Mouse (Mus musculus): Measurements from ENCODE around the gene Tubgcp6. TPM values are rescaled to one million over a fixed set of nuclear protein-coding genes. Genes with fewer than 3 reads are reported as not detected.

Gene Tubgcp6
- polyA plus RNA-seq, 1 experiment from 2014 or later, result 28.6 TPM

DNA sequence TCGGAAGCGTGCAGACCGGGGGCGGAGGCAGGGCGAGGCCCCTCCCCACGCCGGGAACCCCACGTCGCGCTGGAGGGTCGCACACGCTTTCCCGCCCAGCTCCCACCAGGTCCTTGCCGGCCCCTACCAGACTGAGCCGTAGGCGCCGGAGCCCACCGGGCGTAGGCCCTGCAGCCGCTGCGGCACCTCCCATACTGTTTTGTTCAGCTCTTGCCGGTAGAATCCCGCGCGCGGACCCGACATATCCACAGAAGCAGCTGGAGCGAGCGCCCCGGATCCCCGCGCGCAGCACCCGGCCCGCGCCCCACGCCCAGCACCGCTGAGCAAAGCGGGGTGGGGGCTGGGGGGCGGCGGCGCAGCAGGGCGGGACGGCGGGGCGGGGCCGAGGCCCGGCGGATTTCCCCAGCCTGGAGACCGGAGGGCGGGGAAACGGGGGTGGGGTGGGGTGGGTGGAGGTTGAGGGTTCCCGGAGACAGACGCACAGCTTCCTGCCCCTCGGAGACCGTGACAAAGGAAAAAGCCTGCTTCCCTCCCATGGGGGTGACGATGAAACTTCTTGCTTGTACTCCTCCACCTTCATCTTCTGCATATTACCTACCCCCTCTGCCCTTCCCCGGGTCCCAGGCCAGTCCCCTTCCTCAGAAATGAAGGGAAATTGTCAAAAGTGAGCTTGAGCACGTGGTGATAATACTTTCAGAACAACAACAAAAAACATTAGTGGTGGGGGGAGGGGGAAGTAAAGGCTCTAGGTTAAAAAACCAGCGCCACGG, 26.5 kb upstream of the Tubgcp6 start, which contains the start of gene Mapk11:
Gene Mapk11, minus strand, starts transcription at position 358 of the 770 bp plus-strand sequence.
- peaks cover 55% of the 10 kb centered on the region for H3K27me3 ChIP-seq (ENCODE audit: low read depth, poor library complexity, severe bottlenecking)
- WGBS, result under 1% methylated on average over 61 of the region's 61 CpGs
- H3K4me1 ChIP-seq, result peaks cover 61% of the 10 kb centered on the region
- peak; percentile 69 for DNase-seq (ENCODE audit: low spot score)
- no peaks in the 10 kb centered on the region for H3K9me3 ChIP-seq (replicated peaks)
- H3K4me3 ChIP-seq, result peak within 1 kb of the TSS; percentile 79
- H3K27ac ChIP-seq, result peak within 1 kb of the TSS; percentile 90
- H3K36me3 ChIP-seq, result peaks cover 28% of the 10 kb centered on the region

DNA sequence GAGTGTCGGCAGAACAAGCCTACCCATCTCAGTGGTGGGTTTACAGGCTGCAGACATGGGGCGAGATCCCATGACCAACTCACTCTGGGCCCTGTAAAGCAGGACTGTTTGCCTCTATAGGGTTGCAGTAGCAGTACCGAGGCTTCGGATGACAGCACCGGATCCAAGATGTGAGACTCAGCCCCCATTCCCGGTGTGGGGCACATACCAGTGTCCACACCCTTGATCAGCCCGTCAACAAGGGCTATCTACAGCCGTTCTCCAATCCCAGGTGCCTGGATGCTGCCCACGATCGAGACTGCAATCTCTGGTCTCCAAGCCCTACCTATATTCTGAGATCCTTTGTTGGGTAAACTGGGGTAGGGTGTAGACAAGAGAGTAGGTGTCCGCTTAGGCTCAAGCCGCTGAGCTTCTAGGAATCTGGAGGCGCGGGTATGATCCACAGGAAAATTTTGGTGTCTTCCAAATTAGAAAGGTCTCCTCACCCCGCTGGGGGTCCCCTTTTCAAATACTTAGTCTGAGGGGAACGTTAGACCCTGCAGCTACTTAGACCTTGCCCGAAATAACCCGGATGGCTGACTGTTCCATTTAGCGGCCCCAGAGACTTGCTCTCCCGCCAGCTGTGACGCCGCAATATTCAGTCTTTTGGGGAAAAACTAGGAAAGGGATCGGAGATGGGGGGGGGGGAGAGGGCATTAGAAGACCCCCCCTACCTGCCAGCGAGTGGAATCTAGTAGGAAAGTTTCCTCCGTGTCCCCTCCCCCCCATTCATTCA, 25.8 kb upstream of the Tubgcp6 start:
- Histone ChIP-seq H3K36me3 (peaks cover 28% of the 10 kb centered on the region), H3K4me1 (peaks cover 61% of the 10 kb centered on the region), H3K27ac (peak overlapping the region; percentile 90), H3K4me3 (peak overlapping the region; percentile 79), H3K27me3 (ENCODE audit: low read depth, poor library complexity, severe bottlenecking) (peaks cover 62% of the 10 kb centered on the region), H3K9me3 (replicated peaks) (no peaks in the 10 kb centered on the region)
- 8% methylated on average over 25 of the region's 25 CpGs for whole genome bisulfite sequencing
- DNase-seq (ENCODE audit: low spot score), result no peak

DNA sequence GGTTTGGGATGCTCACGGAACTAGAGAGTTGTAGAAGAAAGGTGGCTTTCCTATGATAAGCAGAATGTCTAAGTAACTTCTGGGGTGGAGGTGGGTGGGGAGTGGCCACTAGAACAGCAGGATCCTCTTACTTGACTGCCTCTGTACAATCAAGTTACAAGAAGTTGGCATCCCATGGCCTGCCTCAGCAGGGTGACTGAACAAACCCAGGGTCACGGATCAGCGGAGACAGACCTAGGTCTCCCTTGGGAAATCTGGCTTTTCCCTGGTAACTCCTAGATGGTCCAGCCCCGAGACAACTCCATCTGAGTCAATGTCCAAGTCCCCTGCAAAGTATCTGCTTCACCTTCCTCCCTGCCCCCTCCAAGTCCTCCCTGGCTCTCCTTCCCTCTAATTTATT, 25.0 kb upstream of the Tubgcp6 start:
- no peak for DNase-seq (ENCODE audit: low spot score)
- Histone ChIP-seq H3K36me3 (peaks cover 31% of the 10 kb centered on the region), H3K4me1 (peaks cover 61% of the 10 kb centered on the region), H3K27ac (no peak overlapping the region), H3K27me3 (ENCODE audit: low read depth, poor library complexity, severe bottlenecking) (peaks cover 68% of the 10 kb centered on the region), H3K4me3 (peak overlapping the region; percentile 79), H3K9me3 (replicated peaks) (no peaks in the 10 kb centered on the region)
- WGBS, result 67% methylated on average over 4 of the region's 4 CpGs

DNA sequence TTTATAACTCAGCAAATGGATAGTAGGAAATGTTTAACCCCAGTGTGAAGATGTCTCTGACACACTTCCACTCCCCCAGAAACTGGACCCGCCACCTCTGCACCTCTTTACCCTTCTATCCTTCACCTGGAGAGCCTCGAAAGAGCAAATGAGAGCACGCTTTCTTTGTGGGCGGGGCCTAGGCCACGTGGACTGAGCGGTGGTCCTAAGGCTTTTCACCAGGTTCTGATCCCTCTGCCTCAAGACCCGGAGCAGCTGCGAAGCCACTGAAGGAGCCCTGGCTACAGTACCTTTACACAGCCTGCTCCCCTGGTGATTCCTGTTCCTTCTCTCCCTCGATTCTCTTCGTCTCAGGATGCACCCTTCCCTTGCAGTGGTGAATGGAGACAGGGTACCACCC, 24.5 kb upstream of the Tubgcp6 start:
- Histone ChIP-seq H3K36me3 (peaks cover 32% of the 10 kb centered on the region), H3K4me3 (peak overlapping the region; percentile 79), H3K4me1 (peaks cover 59% of the 10 kb centered on the region), H3K9me3 (replicated peaks) (no peaks in the 10 kb centered on the region), H3K27me3 (ENCODE audit: low read depth, poor library complexity, severe bottlenecking) (peaks cover 72% of the 10 kb centered on the region), H3K27ac (peak overlapping the region; percentile 80; the same call in 1 of the 2 replicates)
- DNase-seq (ENCODE audit: low spot score), result no peak
- WGBS, result 23% methylated on average over 10 of the region's 10 CpGs

DNA sequence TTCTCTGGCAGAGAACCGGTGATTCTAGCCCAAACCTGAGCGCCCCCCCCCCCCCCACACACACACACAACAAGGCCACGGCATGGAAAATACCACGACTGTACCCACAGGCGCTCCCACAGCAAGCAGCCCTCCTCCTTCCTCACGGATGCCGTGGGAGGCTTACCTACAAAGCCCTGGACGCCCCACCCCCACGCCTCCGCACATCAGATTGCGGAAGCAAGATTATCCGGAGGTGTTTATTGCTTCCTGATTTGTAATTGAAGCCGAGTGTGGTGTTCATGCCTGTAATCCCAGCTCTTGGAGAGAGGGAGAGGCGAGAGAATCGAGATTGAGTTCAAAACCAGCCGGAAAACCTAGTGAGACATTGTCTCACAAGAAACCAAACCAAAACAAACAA, 24.1 kb upstream of the Tubgcp6 start:
- no peak for DNase-seq (ENCODE audit: low spot score)
- 7% methylated on average over 16 of the region's 16 CpGs for WGBS
- Histone ChIP-seq H3K9me3 (replicated peaks) (no peaks in the 10 kb centered on the region), H3K4me1 (peaks cover 59% of the 10 kb centered on the region), H3K36me3 (peaks cover 32% of the 10 kb centered on the region), H3K27me3 (ENCODE audit: low read depth, poor library complexity, severe bottlenecking) (peaks cover 76% of the 10 kb centered on the region), H3K27ac (peak overlapping the region; percentile 80), H3K4me3 (peak overlapping the region; percentile 79)

DNA sequence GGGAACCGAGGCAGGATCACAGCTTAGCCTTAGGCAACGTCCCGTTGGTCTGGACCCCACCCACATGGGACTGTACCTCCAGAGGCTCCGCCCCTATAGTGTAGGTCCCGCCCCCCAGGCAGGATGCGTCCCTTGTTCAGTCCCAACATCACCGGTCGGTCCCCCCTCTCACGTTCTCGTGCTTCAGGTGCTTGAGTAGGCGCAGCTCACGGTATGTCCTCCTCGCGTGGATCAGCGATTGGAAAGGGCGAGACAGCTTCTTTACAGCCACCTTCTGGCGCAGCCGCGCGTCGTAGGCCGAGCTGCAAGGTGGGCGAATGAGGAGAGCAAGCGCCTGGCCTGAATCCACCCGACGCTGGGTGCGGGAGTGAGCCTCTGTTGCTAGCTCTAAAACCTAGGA, 23.6 kb upstream of the Tubgcp6 start:
- H3K27me3 ChIP-seq (ENCODE audit: low read depth, poor library complexity, severe bottlenecking), result peaks cover 80% of the 10 kb centered on the region
- peak overlapping the region; percentile 80 for H3K27ac ChIP-seq
- no peaks in the 10 kb centered on the region for H3K9me3 ChIP-seq (replicated peaks)
- peaks cover 32% of the 10 kb centered on the region for H3K36me3 ChIP-seq
- peak overlapping the region; percentile 79 for H3K4me3 ChIP-seq
- under 1% methylated on average over 27 of the region's 27 CpGs for WGBS
- peak; percentile 68 for DNase-seq (ENCODE audit: low spot score)
- H3K4me1 ChIP-seq, result peaks cover 62% of the 10 kb centered on the region

DNA sequence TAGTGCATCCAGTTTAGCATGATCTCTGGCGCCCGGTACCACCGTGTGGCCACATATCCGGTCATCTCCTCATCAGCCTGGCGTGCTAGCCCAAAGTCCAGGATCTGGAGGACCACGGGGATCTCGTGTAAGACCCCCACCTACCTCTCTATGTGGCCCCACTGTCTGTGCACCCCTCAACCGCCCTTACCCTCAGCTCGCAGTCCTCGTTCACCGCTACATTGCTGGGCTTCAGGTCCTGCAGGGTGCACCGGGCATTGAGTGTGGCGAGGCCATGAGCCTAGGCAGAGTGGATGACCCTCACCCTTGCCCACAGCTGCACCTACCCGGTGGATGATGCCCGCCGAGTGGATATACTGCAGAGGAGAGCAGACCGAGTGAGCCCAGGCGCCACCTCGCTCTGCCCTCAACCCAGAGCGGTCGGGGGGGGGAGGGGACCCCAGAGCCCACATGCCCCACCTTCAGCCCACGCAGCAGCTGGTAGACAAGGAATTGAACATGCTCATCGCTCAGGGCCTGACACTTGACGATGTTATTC, 23.0 kb upstream of the Tubgcp6 start:
- Histone ChIP-seq H3K4me1 (peaks cover 69% of the 10 kb centered on the region), H3K27me3 (ENCODE audit: low read depth, poor library complexity, severe bottlenecking) (peaks cover 87% of the 10 kb centered on the region)
- WGBS, result 67% methylated on average over 24 of the region's 24 CpGs

DNA sequence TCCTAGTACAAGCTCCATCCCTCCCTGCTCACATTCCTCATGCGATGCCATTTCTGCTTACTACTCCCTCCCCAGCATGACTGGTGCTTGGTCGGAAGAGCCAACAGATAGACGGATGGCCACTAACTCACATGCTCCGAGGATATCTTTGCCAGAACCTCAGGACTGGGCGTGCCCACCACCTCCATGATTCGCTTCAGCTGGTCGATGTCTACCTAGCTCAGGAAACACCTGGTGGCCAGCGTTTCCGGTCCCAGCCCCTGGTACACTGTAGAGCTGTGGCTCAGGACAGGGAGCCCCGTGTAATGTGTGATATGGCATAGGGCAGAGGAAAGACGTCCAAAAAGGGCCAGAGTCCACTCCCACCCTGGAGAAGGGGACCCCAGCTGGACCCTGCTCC, 22.1 kb upstream of the Tubgcp6 start:
- Histone ChIP-seq H3K27me3 (ENCODE audit: low read depth, poor library complexity, severe bottlenecking) (peaks cover 92% of the 10 kb centered on the region), H3K4me1 (peaks cover 71% of the 10 kb centered on the region)
- WGBS, result 88% methylated on average over 11 of the region's 11 CpGs

More for the DNA sequence above, 23.0 kb upstream of the Tubgcp6 start:
- peaks cover 32% of the 10 kb centered on the region for H3K36me3 ChIP-seq
- no peak for DNase-seq (ENCODE audit: low spot score)
- peak overlapping the region; percentile 79 for H3K4me3 ChIP-seq
- H3K9me3 ChIP-seq (replicated peaks), result no peaks in the 10 kb centered on the region
- peak overlapping the region; percentile 80 for H3K27ac ChIP-seq

DNA sequence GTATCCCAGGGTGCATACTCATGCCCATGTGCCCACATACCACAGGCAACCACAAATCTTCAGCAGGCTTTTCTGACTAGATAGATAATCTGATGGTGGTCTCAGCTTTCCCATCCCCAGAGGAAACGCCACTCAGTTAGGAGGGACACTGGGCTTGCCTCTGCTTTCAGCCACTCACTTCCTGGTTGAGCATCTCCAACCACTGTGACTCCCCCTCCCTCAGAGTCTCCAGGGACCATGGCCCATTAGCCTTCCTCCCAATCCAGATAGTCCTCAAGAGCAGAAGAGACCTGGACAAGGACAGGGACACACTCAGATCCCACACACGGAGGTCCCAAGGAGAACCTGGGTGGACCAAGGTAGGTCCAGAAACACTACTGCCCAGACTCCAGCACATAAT, 20.2 kb upstream of the Tubgcp6 start:
- Histone ChIP-seq H3K9me3 (replicated peaks) (no peaks in the 10 kb centered on the region), H3K36me3 (peaks cover 35% of the 10 kb centered on the region), H3K4me1 (peaks cover 63% of the 10 kb centered on the region), H3K27me3 (ENCODE audit: low read depth, poor library complexity, severe bottlenecking) (peaks cover 85% of the 10 kb centered on the region), H3K4me3 (no peak overlapping the region), H3K27ac (no peak overlapping the region)
- no peak for DNase-seq (ENCODE audit: low spot score)
- 78% methylated on average over 2 of the region's 2 CpGs for WGBS

More for the DNA sequence above, 22.1 kb upstream of the Tubgcp6 start:
- no peak for DNase-seq (ENCODE audit: low spot score)
- H3K4me3 ChIP-seq, result no peak overlapping the region
- peaks cover 32% of the 10 kb centered on the region for H3K36me3 ChIP-seq
- no peaks in the 10 kb centered on the region for H3K9me3 ChIP-seq (replicated peaks)
- H3K27ac ChIP-seq, result no peak overlapping the region

DNA sequence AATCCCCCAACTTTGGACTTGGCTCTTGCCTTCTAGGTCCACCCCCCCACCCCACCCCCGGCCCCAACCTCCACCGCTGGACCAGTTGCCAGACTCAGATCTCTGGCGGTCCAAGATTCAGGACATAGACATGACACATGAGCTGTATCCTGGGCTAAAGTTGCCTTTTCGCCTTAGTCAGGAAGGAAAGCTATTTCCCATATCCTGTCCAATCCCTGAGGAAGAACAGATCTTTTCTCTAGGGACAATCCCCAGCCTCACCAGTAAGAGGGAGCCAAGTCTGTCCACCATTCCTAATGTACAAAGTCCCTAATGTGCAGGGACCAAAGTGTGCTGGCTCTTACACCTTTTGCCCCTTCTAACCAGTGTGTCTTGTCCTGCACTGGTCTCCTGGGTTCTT, 19.0 kb upstream of the Tubgcp6 start:
- Histone ChIP-seq H3K27ac (peak overlapping the region; percentile 87; the same call in 1 of the 2 replicates), H3K9me3 (replicated peaks) (no peaks in the 10 kb centered on the region), H3K36me3 (peaks cover 35% of the 10 kb centered on the region), H3K4me1 (peaks cover 56% of the 10 kb centered on the region), H3K27me3 (ENCODE audit: low read depth, poor library complexity, severe bottlenecking) (peaks cover 74% of the 10 kb centered on the region), H3K4me3 (no peak overlapping the region)
- 70% methylated on average over 4 of the region's 4 CpGs for WGBS
- DNase-seq (ENCODE audit: low spot score), result no peak

DNA sequence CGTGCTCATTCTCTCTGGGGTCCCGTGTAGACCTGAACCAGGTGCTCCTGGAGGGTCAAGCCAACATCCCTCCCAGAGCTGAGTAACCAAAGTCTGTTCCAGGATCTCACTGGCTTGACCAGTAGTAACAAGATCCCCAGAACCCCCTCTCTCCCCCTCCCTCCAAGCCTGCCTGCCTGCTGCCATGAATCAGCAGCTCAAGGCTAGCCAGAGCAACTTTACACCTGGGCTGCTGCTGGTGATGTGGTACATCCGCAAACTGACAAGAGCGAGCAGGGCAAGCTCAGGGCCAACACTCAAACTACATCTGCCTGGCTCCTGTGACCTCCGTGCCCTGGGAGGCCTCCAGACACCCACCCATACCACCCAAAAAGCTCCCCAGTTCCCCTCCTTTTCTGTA, 18.5 kb upstream of the Tubgcp6 start:
- peaks cover 52% of the 10 kb centered on the region for H3K4me1 ChIP-seq
- peak overlapping the region; percentile 87; the same call in 1 of the 2 replicates for H3K27ac ChIP-seq
- DNase-seq (ENCODE audit: low spot score), result no peak
- no peaks in the 10 kb centered on the region for H3K9me3 ChIP-seq (replicated peaks)
- WGBS, result 18% methylated on average over 5 of the region's 5 CpGs
- H3K4me3 ChIP-seq, result 0 out of 2 replicates have a peak overlapping the region, but pooled peaks have one; percentile 13
- H3K27me3 ChIP-seq (ENCODE audit: low read depth, poor library complexity, severe bottlenecking), result peaks cover 70% of the 10 kb centered on the region
- peaks cover 35% of the 10 kb centered on the region for H3K36me3 ChIP-seq

DNA sequence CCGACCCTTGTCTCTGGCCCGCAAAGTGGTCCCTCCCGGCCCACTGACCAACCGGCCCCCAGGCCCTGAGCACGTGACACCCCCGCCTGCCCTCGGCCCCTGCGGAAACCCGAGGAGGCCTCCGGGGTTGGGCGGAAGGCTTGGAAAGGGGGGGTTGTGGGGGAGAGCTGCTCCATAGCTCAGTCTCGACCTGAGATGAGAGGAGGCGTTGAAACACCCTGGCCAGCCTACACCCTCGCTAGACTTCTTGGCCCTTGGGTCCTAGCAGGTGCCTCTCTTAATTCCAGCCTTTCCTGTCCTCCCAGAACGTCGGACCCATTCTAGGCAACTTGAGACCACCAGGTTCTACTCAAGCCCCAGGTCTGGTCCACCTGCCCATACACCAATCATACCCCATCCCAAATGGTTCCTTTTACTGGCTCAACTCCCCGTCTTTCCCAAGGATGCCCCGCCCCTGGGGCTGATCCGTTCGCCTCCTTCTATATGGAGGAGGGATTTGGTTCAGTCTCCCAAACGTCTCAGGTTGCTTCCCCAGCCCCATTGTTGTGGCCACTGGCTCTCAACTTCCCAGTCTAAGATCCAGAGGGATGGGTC, 17.8 kb upstream of the Tubgcp6 start, which contains the start of gene Mapk12:
Gene Mapk12, minus strand, starts transcription at position 45 of the 594 bp plus-strand sequence.
- Histone ChIP-seq H3K4me3 (peak within 1 kb of the TSS; percentile 83), H3K9me3 (replicated peaks) (no peaks in the 10 kb centered on the region), H3K36me3 (peaks cover 32% of the 10 kb centered on the region), H3K27me3 (ENCODE audit: low read depth, poor library complexity, severe bottlenecking) (peaks cover 63% of the 10 kb centered on the region), H3K27ac (peak within 1 kb of the TSS; percentile 87), H3K4me1 (peaks cover 45% of the 10 kb centered on the region)
- DNase-seq (ENCODE audit: low spot score), result peak; percentile 77
- under 1% methylated on average over 19 of the region's 21 CpGs for WGBS

Data from limb, embryonic 10.5 days (tissue).